Mouse (Mus musculus) left cerebral cortex, postnatal 36 days (tissue): ENCODE measurements at regions not wholly inside any gene's neighbourhood (a gene's known extent, or its start where the extent isn't known, plus 50 kb on each side); places are given as distances from the start of the nearest gene placed in this dataset.

ENCODE experiments used
- DNase-seq, 2 experiments: peaks; one replicate each; pipeline ENCODE4 v3.0.0; 2021 to 2022; ENCODE audit warnings: low spot score in 2 of 2, mixed read lengths in 1 of 2
- intact Hi-C: fragments of 180-260 bp; cut with DNase I; formaldehyde crosslinking; loops from one replicate; pipeline ENCODE4 v1.15.1; 2025

DNA sequence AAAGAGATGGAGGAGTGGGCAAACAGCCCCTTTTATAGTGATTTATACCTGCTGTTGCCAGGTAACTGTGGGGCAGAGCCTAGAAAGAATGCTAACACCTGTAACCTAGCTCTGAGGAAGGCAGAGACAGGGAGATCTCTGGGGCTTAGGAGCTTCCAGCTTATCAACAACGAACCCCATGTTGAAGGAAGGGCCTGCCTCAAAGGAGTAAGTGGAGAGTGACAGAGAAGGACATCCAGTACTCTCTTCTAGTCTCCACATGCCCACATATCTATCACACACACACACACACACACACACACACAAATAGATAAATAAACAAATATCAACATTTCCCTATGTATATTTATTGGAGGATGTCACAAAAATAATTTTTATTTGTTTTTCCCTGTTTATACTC lies 654.6 kb downstream of the Zfp706 start:
- intact Hi-C loops = no loop called here
- no peak for DNase-seq

DNA sequence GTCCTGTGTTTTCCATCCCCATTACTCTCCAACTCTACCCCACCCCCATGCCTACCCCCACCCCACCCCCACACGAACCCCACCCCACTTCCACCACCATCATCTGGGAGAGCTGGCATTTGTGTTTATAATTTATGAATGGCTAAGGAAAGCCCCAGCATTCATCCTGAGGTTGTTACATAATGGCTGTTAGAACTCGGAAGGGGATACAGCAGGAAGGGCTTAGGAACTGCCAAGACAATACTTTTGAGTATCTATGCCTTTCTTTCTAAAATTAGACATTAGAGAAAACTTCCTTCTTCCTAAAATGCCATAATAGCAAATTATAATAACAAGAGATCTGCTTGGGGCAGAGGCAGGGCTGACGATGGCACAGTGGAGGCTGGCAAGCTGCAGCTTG lies 655.9 kb downstream of the Zfp706 start:
- intact Hi-C loops = no loop called here
- DNase-seq = no peak

DNA sequence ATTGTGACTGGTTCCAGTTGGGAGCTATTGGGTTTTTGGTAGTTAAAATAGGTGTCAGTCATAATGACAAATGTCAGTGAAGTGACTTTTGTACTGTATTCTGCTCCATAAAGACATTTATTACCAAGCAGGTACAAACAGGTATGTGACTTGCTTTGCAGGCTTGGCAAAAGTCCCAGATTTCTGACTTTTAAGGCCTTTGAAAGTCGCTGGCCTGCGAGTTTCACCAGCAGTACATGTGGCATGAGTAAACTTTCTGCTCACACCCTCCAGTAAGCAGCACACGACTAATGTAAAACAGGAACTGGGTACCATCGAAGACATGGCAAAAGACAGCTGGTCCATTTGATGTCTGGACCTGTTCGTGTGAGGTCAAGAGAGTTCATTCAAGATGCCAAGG lies 659.2 kb downstream of the Zfp706 start:
- no peak for DNase-seq
- intact Hi-C loops = no loop called here

DNA sequence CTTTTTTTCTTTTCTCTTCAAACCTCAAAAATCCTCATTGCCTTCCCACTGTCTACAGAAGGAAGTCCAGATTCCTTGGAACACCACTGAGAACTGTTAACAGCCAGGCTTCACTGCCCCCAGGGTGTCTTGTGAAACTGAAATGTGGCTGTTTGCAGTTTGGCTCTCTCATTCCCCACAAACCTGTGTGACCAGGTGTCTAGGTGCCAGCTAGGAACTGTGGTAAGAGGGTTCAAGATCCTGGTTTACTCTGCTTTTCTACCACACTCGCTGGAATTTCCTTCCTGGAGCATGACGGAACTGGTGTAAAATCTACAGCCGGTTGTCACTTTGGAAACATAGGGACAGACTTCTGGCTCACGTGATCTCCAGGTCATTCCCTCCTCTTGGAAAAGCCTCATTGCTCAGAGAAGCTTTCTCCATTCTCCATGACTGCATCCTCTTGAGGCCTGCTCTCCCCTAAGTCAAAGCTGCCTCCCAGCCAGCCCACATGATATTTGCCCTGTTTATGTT lies 660.2 kb downstream of the Zfp706 start:
- intact Hi-C loops = no loop called here
- no peak for DNase-seq

DNA sequence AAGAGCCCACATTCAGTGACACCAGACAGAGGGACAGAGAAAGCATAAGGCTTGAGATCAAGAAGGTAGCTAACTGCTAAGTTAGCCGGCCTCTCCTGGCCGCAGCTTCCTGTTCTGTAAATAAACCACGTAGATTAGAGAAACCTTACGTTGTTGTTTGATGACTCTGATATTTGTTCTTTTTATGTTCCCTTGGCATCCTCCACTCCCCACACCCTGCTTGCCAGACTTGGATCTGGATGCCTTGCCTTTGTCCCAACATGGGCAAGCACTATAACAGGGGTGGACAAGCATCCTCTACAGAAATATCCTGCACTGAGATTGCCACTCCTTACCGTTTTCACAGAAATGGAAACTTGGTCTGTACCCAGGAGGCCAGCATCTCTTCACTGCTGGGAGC lies 661.4 kb downstream of the Zfp706 start:
- intact Hi-C loops = no loop called here
- no peak for DNase-seq

DNA sequence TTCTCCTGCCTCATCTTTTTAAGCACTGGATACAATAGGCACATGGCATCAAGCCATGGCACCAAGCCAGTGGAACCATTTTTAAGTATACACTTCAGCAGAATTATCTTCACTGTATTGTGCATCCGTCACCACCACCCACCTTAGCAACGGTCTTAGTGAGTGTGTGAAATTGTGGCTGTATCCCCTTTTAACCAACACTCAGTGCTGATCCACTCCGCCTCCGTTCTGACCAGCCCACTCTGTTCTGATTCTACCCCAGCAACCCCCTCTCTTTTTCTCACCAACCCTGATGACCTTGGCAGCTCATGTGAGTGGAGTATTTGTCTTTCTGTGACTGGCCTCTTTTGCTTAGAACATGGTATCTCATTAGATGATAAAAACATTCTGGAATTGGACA lies 662.2 kb downstream of the Zfp706 start:
- DNase-seq = no peak
- intact Hi-C loops = no loop called here

DNA sequence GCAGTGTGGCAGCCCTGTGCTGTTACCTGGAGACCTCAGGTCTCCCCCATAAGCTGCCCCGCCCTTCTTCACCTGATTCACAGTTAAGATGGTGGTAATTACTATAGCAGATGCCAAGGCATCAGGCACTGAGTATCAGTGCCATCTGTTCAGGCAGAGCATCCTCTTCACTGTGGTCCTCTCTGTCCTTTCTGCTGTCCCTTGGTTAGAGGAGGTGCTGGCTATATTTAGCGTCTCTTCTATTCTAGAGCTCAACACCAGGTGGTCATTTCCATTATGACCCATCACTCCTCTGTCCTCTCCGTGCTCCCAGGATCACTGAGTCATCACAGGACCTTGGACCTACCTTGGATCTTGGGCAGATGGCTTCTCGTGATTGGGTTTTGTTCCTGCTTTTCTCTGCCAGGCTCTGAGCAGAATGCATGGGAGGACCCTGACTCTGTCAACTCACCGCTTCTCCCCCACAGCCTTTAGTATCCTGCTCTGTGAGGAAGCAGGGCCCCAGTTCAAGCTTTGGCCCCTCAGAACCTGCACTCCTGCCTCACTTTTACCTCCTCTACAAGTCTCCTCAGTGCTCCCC lies 667.5 kb downstream of the Zfp706 start:
- no peak for DNase-seq
- intact Hi-C loops = no loop called here

DNA sequence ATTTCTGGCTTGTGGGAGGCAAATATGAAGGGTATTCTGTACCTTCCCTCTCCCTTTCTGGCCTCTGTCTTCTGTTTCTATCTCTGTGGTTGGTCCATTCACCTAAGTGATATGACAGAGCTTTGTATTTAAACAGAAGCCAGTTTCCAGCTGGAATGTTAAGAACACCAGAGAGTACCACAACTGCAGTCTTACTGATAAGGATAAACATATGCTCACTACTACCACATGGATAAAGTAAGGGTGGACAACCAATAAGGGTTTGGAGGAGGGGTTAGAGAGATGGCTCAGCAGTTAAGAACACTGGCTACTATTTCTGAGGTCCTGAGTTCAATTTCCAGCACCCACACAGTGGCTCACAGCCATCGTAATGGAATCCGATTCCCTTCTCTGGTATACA lies 668.8 kb downstream of the Zfp706 start:
- intact Hi-C loops = no loop called here
- DNase-seq = no peak

DNA sequence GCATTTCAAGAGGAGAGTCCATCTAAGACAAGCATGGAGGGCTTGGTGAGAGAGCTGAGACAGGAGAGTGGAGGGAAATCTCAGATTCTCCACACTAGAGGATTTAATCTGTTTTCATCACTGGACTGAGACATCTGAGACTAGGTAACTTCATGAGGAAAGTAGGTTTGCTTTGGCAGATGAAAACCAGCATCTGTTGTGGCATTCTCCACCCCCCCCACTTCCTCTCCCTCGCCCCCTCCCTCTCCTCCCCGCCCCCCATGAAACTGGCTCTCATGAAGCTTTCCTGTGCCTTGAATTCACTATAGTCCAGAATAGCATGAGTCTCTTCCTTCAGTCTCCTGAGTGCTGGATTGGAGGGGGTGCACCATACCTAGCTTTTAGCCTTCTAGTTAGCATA lies 670.7 kb downstream of the Zfp706 start:
- intact Hi-C loops = no loop called here
- DNase-seq = no peak

DNA sequence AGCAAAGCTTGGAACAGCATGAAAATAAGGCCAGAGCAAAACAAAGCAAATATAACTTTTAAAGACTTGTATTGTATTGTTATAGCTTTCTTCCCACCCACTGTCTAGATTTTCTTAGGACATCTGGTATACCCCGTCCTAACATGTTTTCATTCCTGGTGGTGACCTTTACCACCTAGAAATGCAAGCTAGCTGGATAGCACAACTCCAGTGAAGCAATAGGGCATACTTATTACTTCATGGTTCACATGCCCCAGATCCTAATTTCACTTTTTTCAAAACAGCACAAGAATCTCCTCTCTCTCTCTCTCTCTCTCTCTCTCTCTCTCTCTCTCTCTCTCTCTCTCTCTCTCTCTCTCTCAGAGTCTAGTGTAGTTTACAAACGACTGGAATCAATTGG lies 672.5 kb downstream of the Zfp706 start:
- intact Hi-C loops = no loop called here
- DNase-seq = no peak

DNA sequence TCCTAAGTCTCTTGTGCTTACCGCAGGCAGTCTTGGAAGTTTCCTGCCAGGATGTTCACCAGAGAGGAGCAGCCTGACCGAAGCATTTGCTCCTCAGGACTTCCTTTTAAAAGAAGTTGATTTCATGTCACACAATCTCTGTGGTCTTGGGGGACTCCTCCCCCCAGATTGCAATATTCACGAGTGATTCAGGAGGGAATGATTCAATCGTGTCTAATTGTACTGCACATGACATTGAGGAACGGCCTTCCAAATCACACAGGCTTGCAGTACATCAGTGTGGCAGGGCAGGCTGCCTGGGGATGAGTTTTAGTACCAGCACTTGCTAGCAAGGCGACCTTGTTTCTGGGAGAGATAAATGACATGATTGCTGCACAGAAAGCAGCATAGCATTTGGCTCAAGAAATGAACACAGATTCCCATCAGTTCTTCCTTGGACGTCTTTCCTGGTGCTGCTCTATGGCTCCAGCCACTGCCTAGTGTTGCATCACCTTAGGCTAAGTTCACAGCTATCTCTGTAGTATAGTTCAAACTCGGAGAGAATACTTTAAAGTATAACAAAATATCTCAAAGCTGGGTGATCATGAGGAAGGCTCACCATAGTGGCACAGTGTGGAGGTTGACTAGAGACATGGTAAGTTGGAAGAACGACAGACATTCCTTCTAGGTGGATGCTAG lies 673.0 kb downstream of the Zfp706 start:
- no peak for DNase-seq
- intact Hi-C loops = no loop called here

DNA sequence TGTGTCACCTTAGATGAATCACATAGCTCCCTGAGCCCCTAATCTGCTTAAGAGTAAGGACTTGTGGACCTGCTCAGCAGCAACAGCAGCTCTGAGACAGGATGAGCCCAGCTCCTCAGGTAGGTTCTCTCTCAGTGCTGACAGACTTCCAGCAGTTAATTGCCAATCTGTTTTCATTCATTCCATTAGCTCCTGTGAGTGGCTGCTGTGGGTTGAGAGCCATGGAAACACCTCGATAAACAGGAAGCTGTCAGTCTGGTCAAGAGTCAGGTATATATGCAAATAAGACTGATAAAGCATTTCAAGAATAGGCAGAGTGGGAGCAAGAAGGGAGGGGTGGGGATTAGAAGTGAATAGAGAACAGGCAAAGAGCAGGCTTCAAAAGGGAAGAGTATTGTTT lies 673.7 kb downstream of the Zfp706 start:
- intact Hi-C loops = no loop called here
- no peak for DNase-seq

DNA sequence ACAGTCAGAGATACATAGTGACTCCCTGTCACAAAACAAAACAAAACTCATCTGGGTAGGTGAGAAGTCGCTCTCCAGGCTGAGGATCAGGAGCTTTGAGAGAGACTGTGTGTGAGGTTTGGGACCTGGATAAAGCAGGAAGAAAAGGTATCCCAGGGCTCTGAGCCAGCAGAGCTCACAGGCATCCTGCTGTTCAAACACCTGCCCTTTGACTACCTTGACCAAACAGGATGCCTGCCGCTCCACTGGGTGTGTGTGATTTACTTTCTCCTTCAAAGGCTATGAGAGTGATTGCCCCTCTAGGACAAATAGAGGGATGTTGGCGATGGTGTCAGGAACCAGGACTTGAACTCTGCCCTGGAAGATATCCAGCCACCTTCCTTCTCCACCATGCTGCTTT lies 674.3 kb downstream of the Zfp706 start:
- intact Hi-C loops = no loop called here
- DNase-seq = no peak
